Mouse (Mus musculus) T-cell, adult 2 months (primary cell): ENCODE data around the gene Map3k5.

Source experiments
- DNase-seq: peaks from one replicate; pipeline ENCODE4 v3.0.0; 2022; ENCODE audit warnings: low spot score

Gene Map3k5

GRCm38 (mm10) chr10:20157021-20157726, 222.9 kb downstream of the Map3k5 start:
- no peak for DNase-seq

GRCm38 (mm10) chr10:20158756-20159155, 224.5 kb downstream of the Map3k5 start:
- DNase-seq: no peak

GRCm38 (mm10) chr10:20159308-20159707, 225.0 kb downstream of the Map3k5 start:
- DNase-seq: no peak

- no peak for DNase-seq
Observed at GRCm38 (mm10) chr10:20160914-20161313, 226.6 kb downstream of the Map3k5 start.

GRCm38 (mm10) chr10:20164810-20165209, 230.5 kb downstream of the Map3k5 start:
- DNase-seq: no peak

- DNase-seq: peak; percentile 8
Observed at GRCm38 (mm10) chr10:20166797-20167196, 232.5 kb downstream of the Map3k5 start.

GRCm38 (mm10) chr10:20167467-20167866, 233.2 kb downstream of the Map3k5 start:
- no peak for DNase-seq

- no peak for DNase-seq
Observed at GRCm38 (mm10) chr10:20169182-20169674, 235.0 kb downstream of the Map3k5 start.

- DNase-seq: no peak
Observed at GRCm38 (mm10) chr10:20169927-20170604, 235.8 kb downstream of the Map3k5 start.

GRCm38 (mm10) chr10:20170605-20171088, 236.4 kb downstream of the Map3k5 start:
- no peak for DNase-seq

- DNase-seq: no peak
Observed at GRCm38 (mm10) chr10:20171209-20171608, 236.9 kb downstream of the Map3k5 start.

GRCm38 (mm10) chr10:20171756-20172155, 237.5 kb downstream of the Map3k5 start:
- no peak for DNase-seq

- DNase-seq: no peak
Observed at GRCm38 (mm10) chr10:20173733-20174132, 239.5 kb downstream of the Map3k5 start.

GRCm38 (mm10) chr10:20176054-20176453, 241.8 kb downstream of the Map3k5 start:
- no peak for DNase-seq

GRCm38 (mm10) chr10:20178807-20179605, 244.7 kb downstream of the Map3k5 start:
- no peak for DNase-seq

GRCm38 (mm10) chr10:20181198-20181597, 246.9 kb downstream of the Map3k5 start:
- DNase-seq: no peak

GRCm38 (mm10) chr10:20181680-20182399, 247.6 kb downstream of the Map3k5 start:
- DNase-seq: no peak

GRCm38 (mm10) chr10:20184326-20184725, 250.1 kb downstream of the Map3k5 start:
- DNase-seq: no peak

GRCm38 (mm10) chr10:20185264-20185663, 251.0 kb downstream of the Map3k5 start:
- DNase-seq: no peak

- no peak for DNase-seq
Observed at GRCm38 (mm10) chr10:20185806-20186205, 251.5 kb downstream of the Map3k5 start.

GRCm38 (mm10) chr10:20186800-20187273, 252.6 kb downstream of the Map3k5 start:
- no peak for DNase-seq
